Mouse (Mus musculus): ENCODE data around the gene Crybb3. TPM values are rescaled to one million over a fixed set of nuclear protein-coding genes. Genes with fewer than 3 reads are reported as not detected.

The Crybb3 gene
- total and polyA plus RNA-seq, 2 experiments from 2014 or later: 1.4 to 3.1 TPM

GRCm38 (mm10) chr5:113084309-113084708, 2.9 kb upstream of the Crybb3 start:
- ATAC-seq (ENCODE audit: low FRiP score): no peak
- Histone ChIP-seq H3K27me3 (ENCODE audit: insufficient read depth, low read length) (no peaks in the 10 kb centered on the region), H3K27ac (ENCODE audit: low read depth, low read length) (no peak overlapping the region), H3K9me3 (ENCODE audit: low read length) (no peaks in the 10 kb centered on the region), H3K4me2 (ENCODE audit: low read depth, low read length, poor library complexity, severe bottlenecking) (no peak overlapping the region), H3K9ac (replicated peaks; ENCODE audit: low read length, poor library complexity, severe bottlenecking) (no peak overlapping the region), H3K4me3 (ENCODE audit: low read depth, low read length) (no peak overlapping the region), H3K4me1 (ENCODE audit: insufficient read depth, low read length) (no peaks in the 10 kb centered on the region; the same call in 1 of the 2 replicates), H3K36me3 (ENCODE audit: insufficient read depth, low read length) (0 out of 2 replicates have a peak, but pooled peaks cover under 1% of the 10 kb centered on the region)
- no peak for TF ChIP-seq CTCF (IDR thresholded peaks at IDR 0.05)
- DNase-seq (ENCODE audit: low spot score): no peak
- 85% methylated on average over 2 of the region's 2 CpGs for WGBS

GRCm38 (mm10) chr5:113082356-113083168, 1.2 kb upstream of the Crybb3 start:
- no peak for ATAC-seq (ENCODE audit: low FRiP score)
- H3K4me3 ChIP-seq (ENCODE audit: low read depth, low read length): no peak overlapping the region
- no peaks in the 10 kb centered on the region; the same call in 1 of the 2 replicates for H3K4me1 ChIP-seq (ENCODE audit: insufficient read depth, low read length)
- H3K36me3 ChIP-seq (ENCODE audit: insufficient read depth, low read length): no peaks in the 10 kb centered on the region
- no peak overlapping the region for H3K9ac ChIP-seq (replicated peaks; ENCODE audit: low read length, poor library complexity, severe bottlenecking)
- H3K4me2 ChIP-seq (ENCODE audit: low read depth, low read length, poor library complexity, severe bottlenecking): no peak overlapping the region
- H3K9me3 ChIP-seq (ENCODE audit: low read length): no peaks in the 10 kb centered on the region
- H3K27ac ChIP-seq (ENCODE audit: low read depth, low read length): no peak overlapping the region
- TF ChIP-seq CTCF (IDR thresholded peaks at IDR 0.05): no peak
- H3K27me3 ChIP-seq (ENCODE audit: insufficient read depth, low read length): no peaks in the 10 kb centered on the region
- WGBS: 67% methylated on average over 19 of the region's 19 CpGs
- DNase-seq (ENCODE audit: low spot score): no peak

GRCm38 (mm10) chr5:113081020-113081419, 364 bp downstream of the Crybb3 start:
- Histone ChIP-seq H3K4me3 (ENCODE audit: low read depth, low read length) (no peak overlapping the region), H3K4me1 (ENCODE audit: insufficient read depth, low read length) (no peaks in the 10 kb centered on the region), H3K27me3 (ENCODE audit: insufficient read depth, low read length) (no peaks in the 10 kb centered on the region), H3K27ac (ENCODE audit: low read depth, low read length) (no peak overlapping the region), H3K36me3 (ENCODE audit: insufficient read depth, low read length) (no peaks in the 10 kb centered on the region), H3K4me2 (ENCODE audit: low read depth, low read length, poor library complexity, severe bottlenecking) (no peak overlapping the region), H3K9ac (replicated peaks; ENCODE audit: low read length, poor library complexity, severe bottlenecking) (no peak overlapping the region), H3K9me3 (ENCODE audit: low read length) (no peaks in the 10 kb centered on the region)
- DNase-seq (ENCODE audit: low spot score) (no peak), ATAC-seq (ENCODE audit: low FRiP score) (no peak)
- no peak for TF ChIP-seq CTCF (IDR thresholded peaks at IDR 0.05)
- WGBS: 81% methylated on average over 9 of the region's 9 CpGs

GRCm38 (mm10) chr5:113079783-113080182, 1.6 kb downstream of the Crybb3 start:
- no peaks in the 10 kb centered on the region for H3K27me3 ChIP-seq (ENCODE audit: insufficient read depth, low read length)
- no peaks in the 10 kb centered on the region for H3K9me3 ChIP-seq (ENCODE audit: low read length)
- no peaks in the 10 kb centered on the region for H3K36me3 ChIP-seq (ENCODE audit: insufficient read depth, low read length)
- no peaks in the 10 kb centered on the region for H3K4me1 ChIP-seq (ENCODE audit: insufficient read depth, low read length)
- peak overlapping the region; percentile 28; the same call in 1 of the 2 replicates for H3K4me2 ChIP-seq (ENCODE audit: low read depth, low read length, poor library complexity, severe bottlenecking)
- peak; percentile 74 for TF ChIP-seq CTCF (IDR thresholded peaks at IDR 0.05)
- WGBS: 25% methylated on average over 21 of the region's 21 CpGs
- no peak overlapping the region for H3K9ac ChIP-seq (replicated peaks; ENCODE audit: low read length, poor library complexity, severe bottlenecking)
- H3K4me3 ChIP-seq (ENCODE audit: low read depth, low read length): no peak overlapping the region
- DNase-seq (ENCODE audit: low spot score): peak; percentile 58
- H3K27ac ChIP-seq (ENCODE audit: low read depth, low read length): no peak overlapping the region
- ATAC-seq (ENCODE audit: low FRiP score): no peak

- no peaks in the 10 kb centered on the region for H3K4me1 ChIP-seq (ENCODE audit: insufficient read depth, low read length)
- ATAC-seq (ENCODE audit: low FRiP score) (no peak), DNase-seq (ENCODE audit: low spot score) (no peak)
- no peak overlapping the region for H3K4me2 ChIP-seq (ENCODE audit: low read depth, low read length, poor library complexity, severe bottlenecking)
- no peaks in the 10 kb centered on the region for H3K27me3 ChIP-seq (ENCODE audit: insufficient read depth, low read length)
- peak; percentile 63 for TF ChIP-seq CTCF (IDR thresholded peaks at IDR 0.05)
- H3K36me3 ChIP-seq (ENCODE audit: insufficient read depth, low read length): no peaks in the 10 kb centered on the region
- no peak overlapping the region for H3K27ac ChIP-seq (ENCODE audit: low read depth, low read length)
- H3K9me3 ChIP-seq (ENCODE audit: low read length): no peaks in the 10 kb centered on the region
- no peak overlapping the region for H3K4me3 ChIP-seq (ENCODE audit: low read depth, low read length)
- no peak overlapping the region for H3K9ac ChIP-seq (replicated peaks; ENCODE audit: low read length, poor library complexity, severe bottlenecking)
- WGBS: 70% methylated on average over 5 of the region's 5 CpGs
These were observed 2.7 kb downstream of the Crybb3 start for GRCm38 (mm10) chr5:113078686-113079085.

GRCm38 (mm10) chr5:113070017-113070416, 11.4 kb downstream of the Crybb3 start, which contains the start of gene Crybb2:
Gene Crybb2, minus strand, starts transcription at chr5:113070117.
- Histone ChIP-seq H3K9ac (replicated peaks; ENCODE audit: low read length, poor library complexity, severe bottlenecking) (no peak within 1 kb of the TSS), H3K9me3 (ENCODE audit: low read length) (no peaks in the 10 kb centered on the region), H3K4me1 (ENCODE audit: insufficient read depth, low read length) (no peaks in the 10 kb centered on the region), H3K27me3 (ENCODE audit: insufficient read depth, low read length) (no peaks in the 10 kb centered on the region), H3K36me3 (ENCODE audit: insufficient read depth, low read length) (no peaks in the 10 kb centered on the region), H3K4me2 (ENCODE audit: low read depth, low read length, poor library complexity, severe bottlenecking) (no peak within 1 kb of the TSS), H3K27ac (ENCODE audit: low read depth, low read length) (no peak within 1 kb of the TSS), H3K4me3 (ENCODE audit: low read depth, low read length) (no peak within 1 kb of the TSS)
- no peak for TF ChIP-seq CTCF (IDR thresholded peaks at IDR 0.05)
- ATAC-seq (ENCODE audit: low FRiP score): no peak
- no peak for DNase-seq (ENCODE audit: low spot score)
